In the genomic region with DNA sequence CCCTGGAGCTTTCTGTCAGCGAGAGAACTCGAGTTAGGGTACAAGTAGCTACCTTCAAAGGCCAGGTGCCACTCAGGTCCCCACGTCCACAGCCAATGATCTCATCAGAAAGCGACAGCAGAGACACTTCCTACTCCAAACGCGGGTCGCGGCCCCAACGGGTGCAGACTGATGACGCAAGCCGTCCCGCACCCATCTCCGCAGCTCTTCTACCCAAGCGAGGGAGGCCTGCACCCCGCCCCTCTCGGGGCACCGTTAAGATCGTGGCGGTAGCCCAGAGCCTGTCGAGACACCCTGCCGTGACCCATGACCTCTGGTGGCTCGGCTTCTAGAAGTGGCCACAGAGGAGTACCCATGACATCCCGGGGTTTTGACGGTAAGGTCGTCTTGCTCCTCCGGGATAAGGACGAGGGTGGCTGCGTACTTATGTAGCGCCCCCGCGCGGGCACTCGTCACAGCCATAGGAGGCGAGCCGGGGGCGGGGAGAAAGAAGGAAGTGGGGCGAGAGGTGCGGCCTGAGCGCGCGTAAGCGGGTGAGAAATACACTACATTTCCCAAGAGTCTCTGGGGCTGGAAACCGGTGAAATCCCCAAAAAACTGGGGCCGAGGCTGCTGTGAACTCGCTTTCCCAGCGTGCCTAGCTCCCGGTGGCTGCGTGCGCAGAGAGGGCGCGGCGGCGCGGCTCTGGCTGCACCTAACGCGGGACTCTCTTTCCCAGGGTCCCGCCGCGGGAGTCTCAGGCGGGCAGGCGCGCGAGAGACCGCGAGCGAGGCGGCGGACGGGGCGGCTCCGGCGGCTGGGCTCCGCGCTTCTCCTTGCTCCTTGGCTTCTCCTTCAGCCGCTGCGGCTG, we compare ENCODE assay signal across 8 mouse cellular contexts. TPM values are rescaled to one million over a fixed set of nuclear protein-coding genes. Genes with fewer than 3 reads are reported as not detected.
DNase-seq lines count a peak whose midpoint lies in the region; ATAC-seq and TF ChIP-seq lines count a peak whose summit lies in the region.

A gene (plus strand): TSS at position 201 of the 850 bp plus-strand sequence.
A gene (minus strand): TSS at position 443 of the 850 bp plus-strand sequence.

- DNase-seq in gastrocnemius, adult 8-10 months (ENCODE audit: low spot score in 2 of 2), result peak; percentile 97 to 99
- peak; percentile 97 for DNase-seq in hindlimb bud, embryonic 11.5 days (ENCODE audit: extremely low spot score, low read depth, low spot score)
- DNase-seq in left cerebral cortex, adult 8-10 months (ENCODE audit: low spot score in 2 of 2), result peak; percentile 99
- peak; percentile 99 for DNase-seq in right cerebral cortex, postnatal 10 days (ENCODE audit: low spot score in 2 of 2)
- peak; percentile 97 for DNase-seq in urinary bladder, postnatal 25 days (ENCODE audit: low spot score)

- peaks cover 53% of the 10 kb centered on the region for H3K36me3 ChIP-seq in megakaryocyte, embryonic 14.5 days (replicated peaks; ENCODE audit: low read length)

- peak within 1 kb of the TSS; percentile 56 for H3K4me3 ChIP-seq in cortical plate, adult 2 months (ENCODE audit: insufficient read depth, low read length)
- peak within 1 kb of the TSS; percentile 98 for H3K4me3 ChIP-seq in megakaryocyte, embryonic 14.5 days (replicated peaks)

- no peak for TF ChIP-seq CTCF in cortical plate, adult 2 months (IDR thresholded peaks at IDR 0.05; ENCODE audit: extremely low read depth, insufficient read depth, low read length)

- H3K9me3 ChIP-seq in megakaryocyte, embryonic 14.5 days, result no peaks in the 10 kb centered on the region

- no peaks in the 10 kb centered on the region for H3K27me3 ChIP-seq in megakaryocyte, embryonic 14.5 days (replicated peaks)

- peak; percentile 63 for TF ChIP-seq POLR2A in cortical plate, adult 2 months (IDR thresholded peaks at IDR 0.05; ENCODE audit: extremely low read depth, insufficient read depth, low read length)

- H3K27ac ChIP-seq in cortical plate, adult 2 months (ENCODE audit: insufficient read depth, low read length), result peak within 1 kb of the TSS; percentile 96

- peak; percentile 90 for ATAC-seq in activated CD4-positive, CD25-positive, alpha-beta regulatory T cell, adult 4 months

- H3K4me1 ChIP-seq in cortical plate, adult 2 months (ENCODE audit: control insufficient read depth, insufficient read depth, low read length), result no peaks in the 10 kb centered on the region
- peaks cover 21% of the 10 kb centered on the region; the same call in 1 of the 2 replicates for H3K4me1 ChIP-seq in megakaryocyte, embryonic 14.5 days

RNA-seq across cellular contexts. Expression of the first gene that starts in this region (rescaled TPM):
- 100 to 1,000 TPM; 251 to 261 TPM for polyA plus RNA-seq in activated CD4-positive, CD25-positive, alpha-beta regulatory T cell, adult 4 months (2017; shearing (Covaris generic))
- 73.7 and 74.3 TPM in 2 replicates for polyA plus RNA-seq in cortical plate, adult 2 months (2012; rRNA removed)
- 100 to 1,000 TPM in 2 of 4 experiments, 10 to 100 TPM in 2; 90.4 to 117 (median 100) TPM for total RNA-seq in gastrocnemius, adult 8-10 months (2022)
- total RNA-seq in left cerebral cortex, adult 8-10 months (2022), result 100 to 1,000 TPM; 101 to 110 (median 105) TPM
- 75.1 and 82.2 TPM in 2 replicates for polyA plus RNA-seq in megakaryocyte, embryonic 14.5 days (2012; ENCODE audit: insufficient read depth, low replicate concordance)

RNA-seq across cellular contexts. Expression of the second gene that starts in this region (rescaled TPM):
- 10 to 100 TPM; 33.8 to 39.3 TPM for polyA plus RNA-seq in activated CD4-positive, CD25-positive, alpha-beta regulatory T cell, adult 4 months (2017; shearing (Covaris generic))
- 41.1 and 41.2 TPM in 2 replicates for polyA plus RNA-seq in cortical plate, adult 2 months (2012; rRNA removed)
- total RNA-seq in gastrocnemius, adult 8-10 months (2022), result 10 to 100 TPM; 21.6 to 25.5 (median 22.6) TPM
- 10 to 100 TPM; 45.8 to 56.7 (median 51.6) TPM for total RNA-seq in left cerebral cortex, adult 8-10 months (2022)
- polyA plus RNA-seq in megakaryocyte, embryonic 14.5 days (2012; ENCODE audit: insufficient read depth, low replicate concordance), result 10.7 TPM in 1 of 2 replicates, not detected in the other

Comparison
In these comparisons a context has a peak if more than half of its experiments do, and no peak if none do; other contexts are left out.
1. Peak in every context shown above with its lines: DNase-seq, ATAC-seq, H3K4me3 ChIP-seq and H3K27ac ChIP-seq.